Mouse (Mus musculus) ovary, postnatal 10 days (tissue): ENCODE results near the gene Leng1.

ENCODE experiments used
- DNase-seq: peaks from one replicate; pipeline ENCODE4 v3.0.0; 2022; ENCODE audit warnings: low spot score

Gene Leng1

DNA sequence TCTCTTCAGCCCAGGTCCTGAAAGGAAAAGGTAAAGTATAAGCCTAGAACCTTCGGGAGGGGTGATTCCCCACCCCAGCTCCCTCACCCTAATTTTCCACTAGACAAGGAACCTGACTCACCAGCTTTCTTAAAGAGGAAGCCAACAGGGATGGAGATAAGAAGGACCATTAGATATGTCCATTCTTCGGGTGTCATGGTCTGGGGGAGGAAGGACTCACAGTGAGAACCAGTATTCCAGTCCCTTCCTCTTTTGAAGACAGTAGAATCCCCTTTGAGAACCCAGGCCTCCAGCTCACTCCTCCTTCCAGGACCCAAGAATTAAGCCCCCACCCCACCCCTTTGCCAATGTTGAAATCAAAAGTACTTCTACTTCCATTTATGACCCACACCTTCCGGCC is 26.3 kb upstream of the Leng1 start:
- no peak for DNase-seq

DNA sequence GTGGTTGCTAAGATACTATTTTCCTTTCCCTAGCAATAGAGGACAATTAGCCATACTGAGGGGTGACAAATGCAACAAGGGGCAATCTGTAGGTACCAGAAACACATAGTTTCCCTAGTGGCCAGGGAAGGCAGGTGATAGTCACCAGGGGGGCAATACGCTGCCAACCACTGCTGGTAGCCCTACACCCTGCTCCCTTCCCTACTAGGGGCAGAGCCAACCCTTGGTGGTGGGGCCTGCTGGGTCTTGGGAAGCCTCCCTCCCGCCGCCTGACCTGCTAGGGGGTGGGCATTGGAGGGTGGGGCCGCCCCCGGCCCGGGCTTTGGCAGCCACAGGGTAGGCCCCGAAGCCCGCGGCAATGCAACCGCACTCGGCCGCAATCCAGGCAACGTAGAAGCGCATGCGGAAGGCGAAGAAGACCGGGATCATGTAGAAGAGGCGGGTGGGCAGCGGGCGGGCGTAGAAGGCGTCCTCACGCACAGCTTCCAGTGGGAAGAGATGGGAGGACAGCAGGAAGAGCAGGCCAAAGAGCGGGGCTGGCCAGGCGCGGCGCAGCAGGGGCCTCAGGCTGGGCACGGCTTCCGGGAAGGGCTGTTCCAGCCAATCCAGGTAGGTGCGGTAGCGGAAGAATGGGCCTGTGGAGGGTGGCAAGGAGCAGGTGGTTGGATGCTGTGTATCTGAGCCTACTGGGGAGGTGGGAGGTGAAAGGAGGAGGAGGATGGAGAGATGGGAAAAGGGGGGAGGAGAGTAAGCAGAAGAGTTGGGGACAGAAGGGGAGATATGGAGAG is 20.0 kb upstream of the Leng1 start:
- no peak for DNase-seq

DNA sequence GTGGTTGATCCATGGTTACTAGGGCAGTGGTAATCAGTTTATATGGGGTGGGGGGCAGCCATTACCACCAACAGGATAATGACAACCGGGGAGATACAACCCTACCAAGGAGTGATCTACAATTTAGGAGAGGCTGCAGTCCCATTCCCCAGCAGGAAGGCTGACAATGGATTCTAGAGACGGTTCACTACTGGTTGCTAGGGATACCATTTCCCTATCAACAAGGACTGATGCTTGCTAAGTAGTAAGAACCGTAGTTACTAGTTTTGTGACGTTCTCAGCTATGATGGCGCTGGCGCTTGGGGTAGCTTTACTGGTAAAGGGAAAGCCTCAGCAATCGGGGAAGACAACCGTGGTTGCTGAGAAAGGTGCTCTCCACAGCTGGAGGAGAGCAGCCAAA is 19.1 kb upstream of the Leng1 start:
- DNase-seq = no peak

DNA sequence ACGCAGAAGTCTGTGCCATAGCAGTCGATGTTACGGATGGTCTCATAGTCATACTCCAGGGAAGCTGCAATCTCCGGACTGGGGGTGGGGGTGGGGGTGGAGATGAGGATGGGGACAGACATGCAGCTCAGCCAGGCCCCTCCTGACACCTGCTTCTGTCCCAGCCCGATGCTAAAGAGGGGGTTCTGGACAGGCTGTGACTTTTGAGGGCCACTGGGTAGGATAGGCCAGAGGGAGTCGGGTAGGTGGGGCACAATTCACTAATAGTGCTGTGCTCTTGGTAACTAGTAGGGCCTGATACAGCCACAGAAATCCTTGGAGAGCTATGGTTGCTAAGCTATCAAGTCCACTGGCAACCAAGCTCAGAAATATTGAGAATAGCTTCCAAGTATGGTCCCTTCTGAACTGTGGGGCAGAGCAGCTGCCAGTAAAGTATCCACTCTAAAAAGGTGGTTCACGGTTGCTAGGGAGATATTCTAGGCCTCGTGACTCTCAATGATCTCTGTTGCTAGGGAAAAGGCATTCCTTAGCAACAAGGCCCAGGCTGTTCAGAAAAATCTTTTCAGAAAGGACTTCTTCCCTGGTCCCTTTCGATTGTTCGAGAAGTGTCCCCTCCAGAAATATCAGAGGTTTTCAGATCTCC is 18.4 kb upstream of the Leng1 start:
- no peak for DNase-seq

DNA sequence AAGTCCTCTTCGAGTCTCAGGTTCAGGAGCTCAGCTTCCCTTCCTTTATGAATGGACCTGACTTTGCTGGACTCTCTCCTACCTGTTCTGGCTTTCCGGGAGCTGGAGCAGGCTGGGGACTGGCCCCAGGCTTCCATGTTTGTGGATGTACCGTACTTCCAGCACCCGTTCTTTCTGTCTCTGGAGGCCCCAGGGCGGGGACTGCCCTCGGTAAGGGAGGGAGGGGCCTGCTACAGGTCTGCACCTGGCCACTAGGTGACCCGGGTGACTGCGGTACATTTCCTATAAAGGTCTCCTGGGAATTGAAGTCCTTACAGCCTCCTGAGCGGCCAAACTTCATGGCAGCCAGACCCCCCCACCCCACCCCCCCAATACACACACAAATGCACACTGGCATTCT is 11.7 kb upstream of the Leng1 start, which contains the start of gene Tmc4:
Gene Tmc4 (minus strand): TSS at position 212 of the 400 bp plus-strand sequence.
- DNase-seq = no peak

DNA sequence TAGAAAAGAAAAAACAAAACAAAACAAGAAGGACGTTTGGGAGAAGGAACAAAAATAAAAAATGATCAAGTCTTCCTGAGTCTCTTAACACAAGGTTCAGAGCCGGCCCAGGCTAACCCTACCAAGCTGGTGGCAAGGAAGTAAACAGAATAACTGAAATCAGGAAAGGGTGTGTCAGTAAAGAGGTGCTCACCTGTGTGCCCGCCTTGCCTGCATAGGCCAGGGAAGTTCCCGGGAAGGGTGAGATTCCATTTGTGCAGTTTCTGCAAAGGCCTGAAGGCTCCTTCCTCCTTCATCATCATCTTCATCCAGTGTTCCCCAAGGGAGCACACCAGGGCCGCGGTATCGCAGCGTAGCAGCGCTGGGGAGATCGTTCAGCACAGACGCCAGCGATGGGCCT is 10.7 kb upstream of the Leng1 start:
- DNase-seq = no peak

DNA sequence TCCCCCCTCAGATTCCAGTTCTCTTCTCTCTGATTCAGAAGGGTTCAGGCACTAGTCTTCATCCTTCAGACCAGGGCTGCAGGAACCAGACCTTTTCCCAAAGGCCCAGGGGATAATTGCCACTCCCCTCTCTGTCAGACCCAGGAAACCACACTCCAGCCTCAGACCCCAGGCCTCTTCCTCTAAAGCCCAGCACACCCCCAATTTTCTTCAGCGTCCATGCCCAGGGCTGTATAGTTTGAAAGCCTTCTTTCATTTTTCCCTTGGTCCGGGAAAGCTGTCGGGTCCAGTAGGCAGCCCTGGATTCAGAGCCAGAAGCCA is 9.5 kb upstream of the Leng1 start:
- DNase-seq = no peak

DNA sequence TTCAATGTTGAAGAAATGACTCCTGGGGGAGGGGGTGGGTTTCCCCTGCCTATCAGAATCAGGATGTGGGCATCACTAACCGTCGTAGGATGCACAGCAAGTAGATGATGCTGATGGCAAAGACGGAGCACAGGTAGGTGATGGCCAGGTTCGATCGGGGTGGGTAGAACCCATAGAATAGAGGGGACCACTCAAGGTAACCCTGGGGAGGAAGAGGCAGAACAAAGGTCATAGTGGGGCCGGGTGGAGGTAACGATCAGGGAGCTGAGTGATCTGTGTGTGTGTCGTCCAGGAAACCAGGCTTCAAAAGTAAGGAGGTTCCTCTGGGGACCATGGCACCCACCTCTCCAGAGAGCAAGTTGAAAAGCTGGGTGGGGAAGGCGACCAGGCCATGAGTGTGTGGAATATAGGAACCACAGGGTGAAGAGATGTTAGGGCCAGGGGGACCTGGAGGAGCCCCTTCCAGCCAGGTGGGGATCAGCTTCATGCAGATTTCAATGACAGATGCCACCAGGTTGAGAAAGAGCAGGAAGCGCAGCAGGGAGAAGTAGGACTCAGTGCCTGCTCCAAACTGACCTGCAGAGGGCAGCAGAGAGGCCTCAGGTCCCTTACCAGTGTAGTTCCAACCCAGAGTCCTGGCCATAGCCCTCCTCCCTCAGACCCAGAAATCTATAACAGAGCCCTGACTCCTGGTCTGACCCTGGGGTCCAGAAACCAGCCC is 9.0 kb upstream of the Leng1 start:
- DNase-seq = peak; percentile 54

DNA sequence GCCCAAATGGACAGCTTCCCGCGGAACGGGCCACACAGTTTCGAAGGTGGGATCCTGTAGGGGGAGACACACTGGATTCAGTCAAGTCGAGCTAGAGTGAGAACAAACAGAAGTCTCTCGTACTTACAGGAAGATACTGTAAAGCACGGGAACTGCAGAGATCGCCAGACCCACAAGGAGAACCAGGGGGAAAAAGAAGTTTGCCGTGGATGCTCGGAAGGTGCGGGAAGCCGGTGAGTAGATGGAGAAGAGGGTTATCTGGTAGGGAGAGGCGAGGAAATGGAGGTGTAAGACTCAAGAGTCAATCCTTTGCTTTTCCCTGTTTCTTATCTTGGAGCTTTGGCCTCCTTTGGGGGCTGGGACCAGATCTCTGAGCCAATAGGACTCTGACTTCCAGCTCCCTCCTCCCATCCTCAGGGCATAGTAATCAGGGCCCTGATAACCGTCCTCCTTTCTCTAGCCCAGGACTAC is 1.3 kb upstream of the Leng1 start:
- no peak for DNase-seq

DNA sequence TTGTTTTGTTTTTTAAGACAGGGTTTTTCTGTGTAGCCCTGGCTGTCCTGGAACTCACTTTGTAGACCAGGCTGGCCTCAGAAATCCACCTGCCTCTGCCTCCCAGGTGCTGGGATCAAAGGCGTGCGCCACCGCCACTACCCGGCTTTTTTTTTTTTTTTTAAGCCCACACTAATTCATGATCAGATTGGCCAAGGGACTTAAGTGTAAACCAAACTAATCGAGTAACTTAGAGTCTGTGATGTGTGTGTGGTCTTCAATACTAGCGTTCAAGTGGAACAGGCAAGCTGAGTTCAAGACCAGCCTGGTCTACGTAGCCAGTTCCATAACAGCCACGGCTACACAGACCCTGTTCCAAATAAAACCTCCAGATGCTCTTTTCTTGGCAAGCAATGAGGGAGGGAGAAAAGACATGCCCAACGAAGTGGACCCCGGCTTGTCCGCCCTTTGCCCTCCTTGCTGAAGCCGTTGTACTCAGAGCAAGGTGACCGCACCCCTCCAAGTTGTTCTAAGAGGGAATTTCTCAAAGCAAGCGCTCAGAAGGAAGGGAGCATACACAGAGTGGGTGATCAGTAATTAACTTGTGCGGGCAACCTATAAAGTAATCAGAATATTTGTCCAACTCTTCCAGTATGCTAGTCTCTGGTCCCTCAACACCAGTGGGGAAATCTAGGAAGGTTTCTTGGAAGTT is 971 bp downstream of the Leng1 start:
- no peak for DNase-seq

DNA sequence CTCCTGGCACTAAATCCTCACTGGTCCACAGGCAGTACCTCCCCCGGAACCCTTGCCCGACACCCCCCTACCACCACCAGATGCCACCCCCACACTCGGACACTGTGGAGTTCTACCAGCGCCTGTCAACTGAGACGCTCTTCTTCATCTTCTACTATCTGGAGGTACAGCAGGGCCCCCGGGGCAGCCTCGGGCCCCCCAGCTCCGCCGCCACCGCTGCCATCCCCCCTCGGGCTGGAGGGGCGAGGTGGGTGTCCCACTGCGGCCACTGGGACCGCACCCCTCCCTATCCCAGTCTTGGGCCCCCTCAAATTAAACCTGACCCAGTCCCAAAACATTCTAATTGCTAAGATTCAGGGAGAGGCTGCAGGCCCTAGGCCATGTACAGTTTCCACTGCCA is 7.1 kb downstream of the Leng1 start:
- DNase-seq = no peak

DNA sequence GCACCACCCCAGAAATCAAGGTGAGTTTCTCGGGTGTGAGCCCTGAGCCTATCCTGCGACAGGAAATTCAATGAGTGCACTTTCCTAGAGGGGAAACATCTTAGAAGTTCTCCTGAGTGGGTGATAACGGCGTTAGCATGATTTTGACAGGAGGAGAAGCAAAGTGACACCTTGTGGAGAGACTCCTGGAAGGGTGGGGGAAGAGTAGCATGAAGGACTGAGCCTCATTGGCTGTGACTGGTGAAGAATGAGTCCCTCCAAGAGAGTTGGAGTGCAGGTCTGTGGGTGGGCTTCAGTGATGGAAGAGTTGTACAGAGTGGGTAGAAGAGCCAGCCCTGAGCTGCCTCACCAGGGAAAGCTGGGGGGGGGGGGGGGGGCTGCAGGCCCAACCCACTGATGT is 8.7 kb downstream of the Leng1 start:
- DNase-seq = no peak

DNA sequence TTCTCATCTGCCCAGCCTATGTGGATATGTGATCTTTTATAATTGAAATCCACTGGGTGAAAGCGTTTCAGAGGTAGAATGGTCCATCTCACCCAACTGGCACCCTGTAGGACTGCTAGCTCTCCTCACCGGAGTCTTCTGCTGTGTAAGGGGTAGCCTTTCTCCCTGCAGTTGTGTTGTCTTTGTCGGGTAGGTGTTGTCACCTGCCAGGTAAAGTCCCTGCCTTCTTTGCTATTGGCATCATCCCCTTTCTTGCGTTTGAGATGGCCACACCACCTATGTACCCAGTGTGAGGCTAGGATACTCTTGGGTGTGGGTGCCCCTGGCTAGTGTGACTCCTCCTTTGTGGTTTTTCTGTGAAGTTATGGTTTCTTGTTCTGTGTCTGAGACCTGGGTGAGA is 19.0 kb downstream of the Leng1 start:
- no peak for DNase-seq

DNA sequence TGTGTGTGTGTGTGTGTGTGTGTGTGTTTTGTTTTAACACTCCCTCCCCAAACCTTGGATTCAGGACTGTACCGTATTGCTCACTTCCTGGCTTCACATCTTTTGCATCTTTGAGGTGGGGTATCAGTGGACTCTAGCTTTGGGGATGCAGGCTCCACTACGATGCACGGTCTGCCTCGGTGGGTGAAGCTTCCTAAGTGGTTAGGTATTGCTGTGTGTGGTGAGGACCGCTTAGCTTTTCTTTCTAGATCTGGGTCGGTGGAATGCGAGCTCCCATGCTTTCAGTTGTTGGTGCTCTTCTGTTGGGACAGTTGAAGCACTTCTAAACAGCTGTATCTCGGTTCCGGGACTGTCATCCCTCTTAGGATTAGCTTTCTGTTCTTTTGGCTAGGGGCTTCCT is 19.5 kb downstream of the Leng1 start:
- no peak for DNase-seq

DNA sequence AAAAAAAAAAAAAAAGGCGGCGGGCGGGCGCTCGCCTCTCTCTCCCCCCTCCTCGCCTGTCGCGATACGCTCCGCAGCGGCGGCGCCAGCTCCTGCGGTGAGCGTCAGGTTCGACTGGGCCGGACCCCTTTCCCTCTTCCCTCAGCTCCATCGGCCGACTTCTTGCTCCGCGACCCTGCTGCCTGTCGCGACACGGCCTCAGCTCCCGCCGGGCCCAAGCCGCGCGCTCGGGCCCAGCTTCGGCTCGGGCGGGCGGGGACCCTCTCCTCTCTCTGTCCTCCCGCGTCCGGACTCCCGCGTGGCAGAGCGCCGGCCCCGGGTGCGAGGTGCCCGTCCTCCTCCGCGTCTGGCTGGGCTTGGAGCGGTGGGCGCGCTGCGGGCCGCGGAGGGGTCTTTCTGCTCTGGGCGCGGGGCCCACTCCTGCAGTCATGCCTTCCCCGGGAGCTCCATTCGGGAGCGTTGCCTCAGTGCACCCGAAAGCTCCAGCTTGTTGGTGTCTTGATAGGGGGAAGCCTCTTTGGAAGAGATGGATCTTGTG is 20.1 kb downstream of the Leng1 start:
- DNase-seq = peak; percentile 23

DNA sequence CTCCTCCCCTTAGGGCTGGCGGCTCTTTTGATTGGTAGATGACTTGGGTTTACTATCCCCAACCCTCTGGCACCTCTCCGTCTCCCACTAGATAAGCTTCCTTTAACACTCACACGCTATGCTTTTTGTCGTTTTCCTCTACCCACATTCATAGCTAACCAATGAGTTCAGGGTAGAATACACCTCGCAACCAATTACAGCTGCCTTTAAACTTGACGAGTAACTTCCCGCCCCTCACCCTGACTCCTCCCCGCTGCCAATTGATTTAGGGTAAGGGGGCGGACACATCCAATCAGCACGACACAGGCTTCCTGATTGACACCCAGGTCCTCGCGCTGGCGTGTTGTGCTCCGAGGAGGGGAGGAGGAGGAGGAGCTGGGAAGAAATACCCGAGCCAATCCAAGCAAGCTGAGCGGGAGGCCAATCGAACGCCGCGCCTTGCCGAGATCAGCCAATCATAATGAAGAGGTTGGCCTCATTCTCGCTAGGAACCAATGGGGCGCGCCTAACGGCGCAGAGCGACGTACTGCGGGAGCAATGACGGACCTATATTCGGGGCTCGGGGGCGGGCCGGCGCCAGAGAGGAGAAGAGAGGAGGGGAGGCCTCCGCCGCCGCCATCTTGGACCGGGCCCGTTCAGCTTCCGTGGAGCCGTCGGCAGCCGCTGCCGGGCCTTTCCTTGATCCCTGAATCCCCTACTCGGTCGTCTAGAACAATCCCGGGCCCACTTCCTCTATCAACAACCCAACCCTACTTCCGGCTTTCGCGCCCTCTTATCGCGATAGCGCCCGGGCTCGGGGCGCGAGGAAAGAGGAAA is 20.8 kb downstream of the Leng1 start, which contains the start of gene Cnot3:
Gene Cnot3 (plus strand): TSS at position 597 of the 816 bp plus-strand sequence.
- DNase-seq = peak; percentile 89

DNA sequence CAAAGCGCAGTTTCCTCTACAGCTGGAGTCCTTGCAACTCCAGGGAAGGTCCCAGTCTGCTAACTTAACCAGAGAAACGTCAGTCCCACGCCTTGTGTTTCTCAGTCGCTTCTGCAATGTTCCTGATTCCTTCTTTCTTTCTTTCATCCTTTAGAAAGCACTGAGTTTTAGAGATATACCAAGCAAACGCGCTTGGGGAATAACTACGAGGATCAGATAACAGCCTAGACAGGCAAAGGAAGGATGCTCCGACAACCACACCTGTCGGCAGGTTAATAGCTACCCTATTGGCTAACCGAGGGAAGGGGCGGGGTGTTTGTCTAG is 21.3 kb downstream of the Leng1 start:
- no peak for DNase-seq

DNA sequence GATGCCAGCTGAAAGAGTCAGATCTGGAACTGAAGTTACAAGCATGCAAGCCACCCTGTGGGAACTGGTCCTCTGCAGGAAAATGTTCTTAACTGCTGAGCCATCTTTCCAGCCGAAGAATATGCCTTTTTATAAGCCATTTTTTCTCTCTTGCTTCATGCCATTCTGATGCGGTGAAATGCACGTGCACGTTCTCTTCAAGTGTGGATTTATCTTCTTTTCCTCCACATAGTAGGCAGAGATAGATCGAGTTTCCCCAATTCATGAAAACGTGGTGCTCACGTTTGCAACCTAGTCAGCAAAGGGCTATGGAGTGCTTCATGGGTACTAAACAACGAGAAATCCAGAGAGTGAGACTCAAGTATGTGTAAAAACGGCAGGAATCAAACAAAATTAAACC is 21.8 kb downstream of the Leng1 start:
- DNase-seq = no peak

DNA sequence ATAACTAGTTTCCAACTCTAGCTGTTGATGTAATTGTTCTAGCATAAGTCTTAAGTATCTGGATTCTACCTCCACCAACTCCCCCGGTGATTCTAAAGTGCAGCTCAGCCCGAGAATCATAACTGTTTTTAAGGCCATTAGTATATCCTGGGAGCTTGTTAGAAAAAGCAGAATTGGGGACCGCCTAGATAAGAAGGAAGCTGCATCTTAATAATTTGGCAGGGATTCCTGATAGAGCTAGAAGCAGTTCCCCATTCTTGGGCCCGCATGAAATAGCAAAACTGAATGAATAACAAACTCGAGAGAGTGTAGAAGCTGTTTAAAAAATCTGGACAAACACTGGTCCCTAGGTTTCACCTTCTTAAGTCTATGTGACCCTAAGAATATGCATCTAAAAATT is 22.2 kb downstream of the Leng1 start:
- no peak for DNase-seq

DNA sequence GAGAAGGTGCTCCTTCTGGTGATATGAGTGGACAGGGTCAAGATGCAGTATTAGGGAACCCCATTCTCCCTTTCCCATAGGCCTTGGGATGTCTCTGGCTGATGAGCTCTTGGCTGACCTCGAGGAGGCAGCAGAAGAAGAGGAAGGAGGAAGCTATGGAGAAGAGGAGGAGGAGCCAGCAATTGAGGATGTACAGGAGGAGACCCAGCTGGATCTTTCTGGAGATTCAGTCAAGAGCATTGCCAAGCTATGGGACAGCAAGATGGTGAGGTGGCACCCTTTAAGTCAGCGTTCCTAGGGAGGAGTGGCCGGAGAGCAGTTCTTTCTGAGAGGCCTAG is 35.2 kb downstream of the Leng1 start:
- DNase-seq = no peak
